Mouse (Mus musculus) olfactory bulb, adult 2 months (tissue): Measurements from ENCODE around the gene Idh1.

Experiments
- CTCF ChIP-seq: fragments of 200-500 bp; IDR thresholded peaks from 2 replicates; pipeline ENCODE4 v1.5.1; 2012; ENCODE audit warnings: low read depth, mild to moderate bottlenecking, low read length, moderate library complexity; ENCODE audit not compliant: insufficient read depth
- POLR2A ChIP-seq: fragments of 200-500 bp; IDR thresholded peaks from 2 replicates; pipeline ENCODE4 v1.6.1; 2012; ENCODE audit warnings: mild to moderate bottlenecking, low read depth, low read length, moderate library complexity; ENCODE audit not compliant: insufficient read depth

- no peak for TF ChIP-seq CTCF
- no peak for TF ChIP-seq POLR2A
These were observed 39.7 kb downstream of the Idh1 start for GRCm38 (mm10) chr1:65146601-65147000.
